Mouse (Mus musculus) cerebellum, adult 11 months (tissue): Measurements from ENCODE around the gene Acadm.

ENCODE experiments used
- DNase-seq: peaks from one replicate; pipeline ENCODE4 v3.0.0; 2022

Gene Acadm

GRCm38 (mm10) chr3:153901904-153902303 lies 42.5 kb downstream of the Acadm start:
- no peak for DNase-seq

DNA sequence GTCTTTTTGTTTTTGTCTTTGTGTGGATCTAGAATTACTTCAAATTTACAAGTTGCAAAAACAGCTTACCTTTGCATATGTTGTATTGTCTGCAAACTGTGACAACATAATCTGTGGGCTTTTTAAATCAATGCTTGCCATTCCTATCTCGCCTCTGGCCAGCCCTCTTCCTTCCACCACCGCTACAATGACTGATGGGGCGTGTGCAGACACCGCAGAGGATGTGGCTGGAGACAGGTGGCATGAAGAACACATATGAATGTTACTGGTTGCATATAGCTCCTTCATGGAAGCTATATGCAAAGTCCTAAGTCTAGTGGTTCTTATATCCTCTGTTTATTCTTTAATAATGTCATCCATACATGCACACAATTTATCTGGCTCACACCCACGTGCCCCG lies 47.2 kb downstream of the Acadm start:
- no peak for DNase-seq

DNA sequence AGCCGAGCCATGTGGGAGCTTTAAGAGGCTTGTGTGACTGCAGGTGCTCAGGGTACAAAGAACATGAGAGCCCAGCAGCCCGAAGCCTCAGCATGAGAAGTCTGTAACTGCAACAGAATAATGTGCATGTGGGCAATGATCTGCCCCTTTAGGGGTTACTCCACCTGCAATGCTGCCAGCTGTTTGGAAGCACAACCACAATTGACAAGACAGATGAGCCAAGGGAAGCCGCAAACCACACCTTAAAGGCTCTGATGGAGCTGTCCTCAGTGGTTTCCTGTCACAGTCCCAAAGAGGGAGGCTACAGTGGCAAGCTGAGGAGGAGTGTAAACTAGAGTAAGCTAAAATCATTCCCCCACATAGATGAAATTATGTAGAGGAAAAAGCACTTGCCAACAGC lies 49.0 kb downstream of the Acadm start:
- no peak for DNase-seq

- DNase-seq = no peak
Observed at GRCm38 (mm10) chr3:153889188-153889781, 55.1 kb downstream of the Acadm start.

DNA sequence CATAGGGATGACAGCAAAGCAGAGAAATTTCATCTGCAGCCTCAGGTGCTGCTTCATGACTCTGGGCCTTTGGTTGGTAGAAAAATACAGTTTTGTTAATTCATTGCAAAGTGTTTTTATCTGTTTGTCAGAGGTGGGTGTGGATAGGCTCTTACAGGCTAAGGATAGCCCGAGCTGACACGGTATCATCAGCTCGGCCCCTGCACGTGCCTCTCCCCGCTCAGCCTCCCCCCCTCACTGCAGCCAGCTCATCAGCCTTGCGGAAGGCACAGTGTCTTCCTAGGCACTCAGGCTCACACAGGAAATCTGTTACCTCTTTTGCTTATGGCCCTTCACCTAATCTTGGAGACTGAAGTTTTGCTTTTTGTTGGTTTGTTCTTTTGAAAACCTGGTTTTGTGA lies 56.3 kb downstream of the Acadm start:
- no peak for DNase-seq

- no peak for DNase-seq
Observed at GRCm38 (mm10) chr3:153886296-153886695, 58.1 kb downstream of the Acadm start.
